Mouse (Mus musculus) ovary, adult 18-20 months (tissue): Measurements from ENCODE around the gene Ets1.

Experiments used
- DNase-seq: peaks from one replicate; pipeline ENCODE4 v3.0.0; 2022; ENCODE audit warnings: low spot score, mixed read lengths

Ets1 gene

GRCm38 (mm10) chr9:32712383-32712910, 76.4 kb downstream of the Ets1 start:
- DNase-seq, result no peak

- no peak for DNase-seq
These were observed 77.1 kb downstream of the Ets1 start for GRCm38 (mm10) chr9:32713106-32713505.

- no peak for DNase-seq
These were observed 77.8 kb downstream of the Ets1 start for GRCm38 (mm10) chr9:32713790-32714189.

- DNase-seq, result no peak
These were observed 78.5 kb downstream of the Ets1 start for GRCm38 (mm10) chr9:32714487-32714886.

GRCm38 (mm10) chr9:32715806-32716466, 79.9 kb downstream of the Ets1 start:
- no peak for DNase-seq

GRCm38 (mm10) chr9:32717268-32717920, 81.4 kb downstream of the Ets1 start:
- DNase-seq, result no peak

GRCm38 (mm10) chr9:32717931-32718820, 82.2 kb downstream of the Ets1 start:
- DNase-seq, result peak; percentile 48

- no peak for DNase-seq
These were observed 82.8 kb downstream of the Ets1 start for GRCm38 (mm10) chr9:32718868-32719267.

- no peak for DNase-seq
These were observed 83.9 kb downstream of the Ets1 start for GRCm38 (mm10) chr9:32719941-32720263.

- DNase-seq, result no peak
These were observed 84.4 kb downstream of the Ets1 start for GRCm38 (mm10) chr9:32720264-32721031.

- DNase-seq, result no peak
These were observed 85.1 kb downstream of the Ets1 start for GRCm38 (mm10) chr9:32721081-32721480.

- no peak for DNase-seq
These were observed 86.2 kb downstream of the Ets1 start for GRCm38 (mm10) chr9:32722205-32722604.

GRCm38 (mm10) chr9:32722969-32723368, 86.9 kb downstream of the Ets1 start:
- DNase-seq, result no peak

GRCm38 (mm10) chr9:32724131-32724825, 88.3 kb downstream of the Ets1 start:
- no peak for DNase-seq

- DNase-seq, result no peak
These were observed 89.9 kb downstream of the Ets1 start for GRCm38 (mm10) chr9:32725902-32726301.

- DNase-seq, result no peak
These were observed 90.6 kb downstream of the Ets1 start for GRCm38 (mm10) chr9:32726595-32726994.

GRCm38 (mm10) chr9:32727058-32727457, 91.0 kb downstream of the Ets1 start:
- DNase-seq, result no peak

GRCm38 (mm10) chr9:32728306-32728705, 92.3 kb downstream of the Ets1 start:
- DNase-seq, result no peak

GRCm38 (mm10) chr9:32728806-32729205, 92.8 kb downstream of the Ets1 start:
- DNase-seq, result no peak

GRCm38 (mm10) chr9:32729207-32729606, 93.2 kb downstream of the Ets1 start:
- DNase-seq, result no peak

- no peak for DNase-seq
These were observed 94.1 kb downstream of the Ets1 start for GRCm38 (mm10) chr9:32730001-32730655.
